Mouse (Mus musculus) kidney, adult 2 months (tissue): ENCODE results near the gene Atl3. TPM values are rescaled to one million over a fixed set of nuclear protein-coding genes. Genes with fewer than 3 reads are reported as not detected.

Experiments used
- DNase-seq: peaks from one replicate; pipeline ENCODE4 v3.0.0; 2021
- H3K27ac ChIP-seq: fragments of 200-500 bp; 2 replicates; pipeline ENCODE4 v1.5.1; 2012; ENCODE audit warnings: low read depth, low read length, control low read depth, inconsistent platforms; ENCODE audit not compliant: insufficient read depth
- H3K27me3 ChIP-seq: fragments of 200-500 bp; replicated peaks from 2 replicates; pipeline ENCODE4 v1.6.1; 2012; ENCODE audit warnings: mild to moderate bottlenecking, moderate library complexity, low read length, inconsistent platforms; ENCODE audit not compliant: control insufficient read depth, insufficient read depth
- H3K36me3 ChIP-seq: fragments of 200-500 bp; 2 replicates; pipeline ENCODE4 v1.6.1; 2012; ENCODE audit warnings: mild to moderate bottlenecking, moderate library complexity, low read length, inconsistent platforms; ENCODE audit not compliant: control insufficient read depth, insufficient read depth
- H3K4me1 ChIP-seq: fragments of 200-500 bp; 2 replicates; pipeline ENCODE4 v1.6.1; 2011; ENCODE audit warnings: low read length; ENCODE audit not compliant: control insufficient read depth, insufficient read depth
- H3K4me3 ChIP-seq: fragments of 200-500 bp; 2 replicates; pipeline ENCODE4 v1.5.1; 2011; ENCODE audit warnings: mild to moderate bottlenecking, low read depth, low read length, control low read depth; ENCODE audit not compliant: insufficient read depth
- CTCF ChIP-seq: fragments of 200-500 bp; conservative IDR thresholded peaks from 2 replicates; pipeline ENCODE4 v1.5.1; 2011; ENCODE audit warnings: low read depth, mild to moderate bottlenecking, control low read depth, low read length, moderate library complexity, mixed read lengths; ENCODE audit not compliant: insufficient read depth, insufficient read length
- POLR2A ChIP-seq: fragments of 200-500 bp; IDR thresholded peaks from one replicate; pipeline ENCODE4 v1.6.1; 2011; ENCODE audit warnings: low read depth, low read length, control low read depth
- WGBS: fragments of 180-500 bp; shearing (Covaris S2); methylation state at CpG from one replicate; pipeline ENCODE4 v1.1.7; 2018; 5-methylcytosine and 5-hydroxymethylcytosine counted together
- polyA plus RNA-seq: library from polyadenylated mRNA; depleted of rRNA; stranded (reverse); fragments of >200 nt; gene quantifications from 2 replicates; pipeline ENCODE4 v1.2.3, GENCODE M21; 2012

Gene Atl3
- polyA plus RNA-seq, 1 experiment, result 20.4 TPM

GRCm38 (mm10) chr19:7498816-7499215 lies 5.0 kb downstream of the Atl3 start:
- Histone ChIP-seq H3K4me1 (peaks cover 23% of the 10 kb centered on the region), H3K4me3 (no peak overlapping the region), H3K36me3 (no peaks in the 10 kb centered on the region), H3K27me3 (no peaks in the 10 kb centered on the region), H3K27ac (no peak overlapping the region)
- no peak for DNase-seq
- TF ChIP-seq CTCF, result no peak
- TF ChIP-seq POLR2A, result no peak
- WGBS, result 72% methylated on average over 2 of the region's 2 CpGs

- WGBS, result 71% methylated on average over 1 of the region's 1 CpGs
- TF ChIP-seq CTCF, result no peak
- no peak for TF ChIP-seq POLR2A
- DNase-seq, result peak; percentile 86
- Histone ChIP-seq H3K27ac (no peak overlapping the region; the same call in 1 of the 2 replicates), H3K27me3 (no peaks in the 10 kb centered on the region), H3K36me3 (no peaks in the 10 kb centered on the region), H3K4me1 (peaks cover 25% of the 10 kb centered on the region), H3K4me3 (no peak overlapping the region)
Observed at GRCm38 (mm10) chr19:7500701-7501100, 6.9 kb downstream of the Atl3 start.

GRCm38 (mm10) chr19:7502432-7502831 lies 8.6 kb downstream of the Atl3 start:
- Histone ChIP-seq H3K36me3 (no peaks in the 10 kb centered on the region), H3K4me3 (no peak overlapping the region), H3K27ac (no peak overlapping the region), H3K4me1 (peaks cover 21% of the 10 kb centered on the region), H3K27me3 (no peaks in the 10 kb centered on the region)
- TF ChIP-seq POLR2A (no peak), CTCF (no peak)
- DNase-seq, result no peak
- WGBS, result 84% methylated on average over 2 of the region's 2 CpGs

- 46% methylated on average over 1 of the region's 1 CpGs for WGBS
- peaks cover 5% of the 10 kb centered on the region; the same call in 1 of the 2 replicates for H3K36me3 ChIP-seq
- no peak overlapping the region for H3K4me3 ChIP-seq
- H3K27ac ChIP-seq, result no peak overlapping the region
- peaks cover 11% of the 10 kb centered on the region for H3K4me1 ChIP-seq
- no peak for TF ChIP-seq POLR2A
- TF ChIP-seq CTCF, result no peak
- no peaks in the 10 kb centered on the region for H3K27me3 ChIP-seq
- no peak for DNase-seq
Observed at GRCm38 (mm10) chr19:7506321-7506720, 12.5 kb downstream of the Atl3 start.

GRCm38 (mm10) chr19:7508026-7508425 lies 14.2 kb downstream of the Atl3 start:
- Histone ChIP-seq H3K27me3 (no peaks in the 10 kb centered on the region), H3K4me3 (no peak overlapping the region), H3K27ac (no peak overlapping the region), H3K36me3 (peaks cover 8% of the 10 kb centered on the region; the same call in 1 of the 2 replicates), H3K4me1 (peaks cover 6% of the 10 kb centered on the region; the same call in 1 of the 2 replicates)
- no peak for TF ChIP-seq POLR2A
- 77% methylated on average over 4 of the region's 4 CpGs for WGBS
- DNase-seq, result no peak

GRCm38 (mm10) chr19:7516437-7516836 lies 22.6 kb downstream of the Atl3 start:
- no peak overlapping the region for H3K4me3 ChIP-seq
- 85% methylated on average over 1 of the region's 1 CpGs for WGBS
- no peak for TF ChIP-seq POLR2A
- TF ChIP-seq CTCF, result no peak
- no peaks in the 10 kb centered on the region for H3K4me1 ChIP-seq
- no peaks in the 10 kb centered on the region for H3K27me3 ChIP-seq
- H3K36me3 ChIP-seq, result peaks cover 8% of the 10 kb centered on the region; the same call in 1 of the 2 replicates
- DNase-seq, result no peak
- no peak overlapping the region for H3K27ac ChIP-seq

- WGBS, result 92% methylated on average over 3 of the region's 3 CpGs
- no peaks in the 10 kb centered on the region for H3K4me1 ChIP-seq
- no peak for DNase-seq
- H3K4me3 ChIP-seq, result no peak overlapping the region
- TF ChIP-seq POLR2A, result no peak
- no peak for TF ChIP-seq CTCF
- H3K27me3 ChIP-seq, result no peaks in the 10 kb centered on the region
- H3K36me3 ChIP-seq, result peaks cover 15% of the 10 kb centered on the region
- H3K27ac ChIP-seq, result no peak overlapping the region
Observed at GRCm38 (mm10) chr19:7521619-7522018, 27.8 kb downstream of the Atl3 start.

- Histone ChIP-seq H3K4me1 (no peaks in the 10 kb centered on the region), H3K4me3 (no peak overlapping the region), H3K27ac (no peak overlapping the region), H3K27me3 (no peaks in the 10 kb centered on the region), H3K36me3 (peaks cover 13% of the 10 kb centered on the region)
- 94% methylated on average over 2 of the region's 2 CpGs for WGBS
- TF ChIP-seq POLR2A (no peak), CTCF (no peak)
- no peak for DNase-seq
Observed at GRCm38 (mm10) chr19:7522856-7523255, 29.0 kb downstream of the Atl3 start.
